Mouse (Mus musculus) CH12.LX (cell line): ENCODE results near the gene Ttll11. TPM values are rescaled to one million over a fixed set of nuclear protein-coding genes. Genes with fewer than 3 reads are reported as not detected.

Source experiments
- DNase-seq: peaks from one replicate; pipeline ENCODE4 v3.0.0-alpha.2; 2013; ENCODE audit errors: extremely low read depth
- H3K27ac ChIP-seq: 2 replicates; pipeline ENCODE4 v1.5.1; 2012; ENCODE audit warnings: low read depth, mild to moderate bottlenecking, control low read depth, moderate library complexity; ENCODE audit not compliant: insufficient read depth
- H3K27me3 ChIP-seq: replicated peaks from 2 replicates; pipeline ENCODE3; 2012; ENCODE audit warnings: inconsistent platforms
- H3K36me3 ChIP-seq, 2 experiments: replicated peaks in 1 of 2; 2 replicates each; pipeline versions ENCODE3 to v1.6.1; 2012; ENCODE audit warnings: inconsistent platforms in 1 of 2, low read length in 1 of 2, mild to moderate bottlenecking in 1 of 2, mixed read lengths in 1 of 2, moderate library complexity in 1 of 2; ENCODE audit not compliant: control insufficient read depth in 1 of 2, insufficient read depth in 1 of 2
- H3K4me1 ChIP-seq, 2 experiments: 2 replicates each; pipeline ENCODE4 v1.6.1; 2012; ENCODE audit warnings: inconsistent platforms in 1 of 2, moderate library complexity in 1 of 2; ENCODE audit not compliant: insufficient read depth in 2 of 2, control insufficient read depth in 1 of 2
- H3K4me2 ChIP-seq: 2 replicates; pipeline ENCODE4 v1.6.1; 2012; ENCODE audit warnings: low read depth, mild to moderate bottlenecking, control low read depth; ENCODE audit not compliant: poor library complexity, insufficient read depth, severe bottlenecking
- H3K4me3 ChIP-seq, 3 experiments: fragments of 150-350 bp in 1 of 3; sonication (generic) in 1 of 3; replicated peaks in 1 of 3; 2 replicates each; pipeline versions ENCODE3 to v1.5.1; 2011 to 2012; ENCODE audit warnings: low read depth in 2 of 3, low read length in 2 of 3, mild to moderate bottlenecking in 2 of 3, moderate library complexity in 2 of 3, control low read depth in 1 of 3, improper control_type of control experiment in 1 of 3, inconsistent platforms in 1 of 3, mixed read lengths in 1 of 3; ENCODE audit not compliant: poor library complexity in 1 of 3
- H3K79me2 ChIP-seq: replicated peaks from 2 replicates; pipeline ENCODE4 v1.6.1; 2012; ENCODE audit warnings: mild to moderate bottlenecking, moderate library complexity; ENCODE audit not compliant: control insufficient read depth, poor library complexity, insufficient read depth, severe bottlenecking; ENCODE audit errors: extremely low read depth
- H3K9ac ChIP-seq: 2 replicates; pipeline ENCODE4 v1.6.1; 2012; ENCODE audit warnings: low read depth, mild to moderate bottlenecking, control low read depth, moderate library complexity; ENCODE audit not compliant: insufficient read depth
- H3K9me3 ChIP-seq: replicated peaks from 2 replicates; pipeline ENCODE3; 2012; ENCODE audit warnings: low read length, inconsistent platforms, mixed read lengths
- BHLHE40 ChIP-seq: IDR thresholded peaks from 2 replicates; pipeline ENCODE4 v1.6.1; 2011; ENCODE audit warnings: mild to moderate bottlenecking, low read depth, low read length, improper control_type of control experiment
- CHD1 ChIP-seq: IDR thresholded peaks from 2 replicates; pipeline ENCODE4 v1.6.1; 2012; ENCODE audit warnings: low read depth, low read length, improper control_type of control experiment, inconsistent platforms
- CHD2 ChIP-seq: IDR thresholded peaks from 2 replicates; pipeline ENCODE4 v1.6.1; 2011; ENCODE audit warnings: low read length, improper control_type of control experiment
- E2F4 ChIP-seq: IDR thresholded peaks from 2 replicates; pipeline ENCODE4 v1.6.1; 2011; ENCODE audit warnings: low read depth, low read length, improper control_type of control experiment; ENCODE audit not compliant: insufficient replicate concordance
- ELF1 ChIP-seq: IDR thresholded peaks from 2 replicates; pipeline ENCODE4 v1.6.1; 2014; ENCODE audit warnings: low read depth, mild to moderate bottlenecking, inconsistent platforms, low read length, improper control_type of control experiment
- EP300 ChIP-seq: IDR thresholded peaks from 2 replicates; pipeline ENCODE4 v1.6.1; 2011; ENCODE audit warnings: low read length, improper control_type of control experiment
- GABPA ChIP-seq: IDR thresholded peaks from 2 replicates; pipeline ENCODE4 v1.6.1; 2012; ENCODE audit warnings: low read depth, low read length, improper control_type of control experiment, inconsistent platforms; ENCODE audit not compliant: insufficient replicate concordance
- IRF4 ChIP-seq: IDR thresholded peaks from 2 replicates; pipeline ENCODE4 v1.6.1; 2014; ENCODE audit warnings: low read depth, mild to moderate bottlenecking, inconsistent platforms, low read length, improper control_type of control experiment
- JUN ChIP-seq: IDR thresholded peaks from 2 replicates; pipeline ENCODE4 v1.6.1; 2011; ENCODE audit warnings: low read depth, mild to moderate bottlenecking, low read length, improper control_type of control experiment, moderate library complexity; ENCODE audit not compliant: insufficient read depth
- MAFK ChIP-seq: IDR thresholded peaks from 2 replicates; pipeline ENCODE4 v1.6.1; 2011; ENCODE audit warnings: low read length, improper control_type of control experiment; ENCODE audit not compliant: insufficient replicate concordance
- MAX ChIP-seq: IDR thresholded peaks from 2 replicates; pipeline ENCODE4 v1.6.1; 2011; ENCODE audit warnings: low read length, improper control_type of control experiment
- MAZ ChIP-seq: IDR thresholded peaks from 2 replicates; pipeline ENCODE4 v1.6.1; 2012; ENCODE audit warnings: low read depth, mild to moderate bottlenecking, inconsistent platforms, low read length, improper control_type of control experiment, moderate library complexity
- NELFE ChIP-seq: IDR thresholded peaks from 2 replicates; pipeline ENCODE4 v1.6.1; 2011; ENCODE audit warnings: low read depth, low read length, improper control_type of control experiment
- NRF1 ChIP-seq: IDR thresholded peaks from 2 replicates; pipeline ENCODE4 v1.6.1; 2014; ENCODE audit warnings: low read depth, mild to moderate bottlenecking, inconsistent platforms, low read length, improper control_type of control experiment, moderate library complexity
- PAX5 ChIP-seq: IDR thresholded peaks from 2 replicates; pipeline ENCODE4 v1.6.1; 2012; ENCODE audit warnings: low read length, inconsistent platforms, mixed read lengths
- POLR2A ChIP-seq: IDR thresholded peaks from 2 replicates; pipeline ENCODE4 v1.6.1; 2011; ENCODE audit warnings: low read depth, mild to moderate bottlenecking, improper control_type of control experiment, low read length
- POLR2AphosphoS2 ChIP-seq: IDR thresholded peaks from 2 replicates; pipeline ENCODE4 v1.6.1; 2011; ENCODE audit warnings: low read depth, low read length, improper control_type of control experiment
- SIN3A ChIP-seq: IDR thresholded peaks from 2 replicates; pipeline ENCODE4 v1.6.1; 2012; ENCODE audit warnings: low read length, improper control_type of control experiment, inconsistent platforms
- TBP ChIP-seq: conservative IDR thresholded peaks from 2 replicates; pipeline ENCODE4 v1.6.1; 2011; ENCODE audit warnings: low read depth, low read length, improper control_type of control experiment
- TCF12 ChIP-seq: IDR thresholded peaks from 2 replicates; pipeline ENCODE4 v1.6.1; 2014; ENCODE audit warnings: low read depth, mild to moderate bottlenecking, inconsistent platforms, low read length, improper control_type of control experiment
- UBTF ChIP-seq: IDR thresholded peaks from 2 replicates; pipeline ENCODE4 v1.6.1; 2012; ENCODE audit warnings: low read depth, mild to moderate bottlenecking, inconsistent platforms, low read length, improper control_type of control experiment, moderate library complexity
- USF1 ChIP-seq: IDR thresholded peaks from 2 replicates; pipeline ENCODE4 v1.6.1; 2014; ENCODE audit warnings: low read depth, mild to moderate bottlenecking, inconsistent platforms, low read length, improper control_type of control experiment
- USF2 ChIP-seq: conservative IDR thresholded peaks from 2 replicates; pipeline ENCODE4 v1.6.1; 2011; ENCODE audit warnings: low read depth, low read length, improper control_type of control experiment
- ZKSCAN1 ChIP-seq: IDR thresholded peaks from 2 replicates; pipeline ENCODE4 v1.6.1; 2012; ENCODE audit warnings: low read depth, inconsistent platforms, low read length, improper control_type of control experiment, borderline replicate concordance
- dilution Hi-C: fragments of 300-500 bp; cut with MboI; formaldehyde crosslinking; loops from 2 replicates; pipeline ENCODE4 v1.14.3; 2020; ENCODE audit warnings: low sequenced_read_pairs; ENCODE audit not compliant: extremely low pct_unique_long_range_greater_than_20kb, extremely low pct_ligation_motif_present
- in situ Hi-C: fragments of 300-500 bp; cut with MboI; formaldehyde crosslinking; loops from 3 replicates; pipeline ENCODE4 v1.14.3; 2019; ENCODE audit warnings: low sequenced_read_pairs, low pct_ligation_motif_present, low pct_unique_long_range_greater_than_20kb, mixed read lengths
- polyA plus RNA-seq: library from polyadenylated mRNA; unstranded; fragments of >175 nt; gene quantifications from 2 replicates; pipeline ENCODE4 v1.2.1, GENCODE M21; 2012; ENCODE audit warnings: low read depth; ENCODE audit not compliant: insufficient read length
- total RNA-seq, 2 experiments: library from RNA; depleted of rRNA; stranded (reverse); fragments of 300-350 nt in 1 of 2; fragments of >200 nt in 1 of 2; gene quantifications; 2 replicates each; pipeline ENCODE4 v1.2.3; 2012 to 2014

Gene Ttll11
- total and polyA plus RNA-seq, 3 experiments = 0.04 to 0.31 (median 0.11) TPM

GRCm38 (mm10) chr2:35851420-35852163 lies 128.1 kb downstream of the Ttll11 start:
- Histone ChIP-seq H3K9ac (no peak overlapping the region), H3K9me3 (no peaks in the 10 kb centered on the region), H3K79me2 (no peaks in the 10 kb centered on the region), H3K4me1 (peaks cover 0 to 4% of the 10 kb centered on the region in 2 experiments; a peak in 1 of 4 replicates), H3K4me2 (no peak overlapping the region), H3K4me3 (no peak overlapping the region), H3K27me3 (no peaks in the 10 kb centered on the region), H3K27ac (no peak overlapping the region), H3K36me3 (no peaks in the 10 kb centered on the region)
- in situ Hi-C loops = no loop called here
- dilution Hi-C loops = no loop called here
- no peak for DNase-seq
- TF ChIP-seq ZKSCAN1 = no peak
- TF ChIP-seq JUN = no peak
- TF ChIP-seq NELFE = no peak
- TF ChIP-seq MAZ = no peak
- no peak for TF ChIP-seq MAX
- no peak for TF ChIP-seq EP300
- TF ChIP-seq USF2 = no peak
- TF ChIP-seq GABPA = no peak
- TF ChIP-seq BHLHE40 = no peak
- TF ChIP-seq TBP = no peak
- TF ChIP-seq, all 38 proteins: peak for 0

GRCm38 (mm10) chr2:35849632-35850230 lies 130.0 kb downstream of the Ttll11 start:
- no peak for DNase-seq
- no peaks in the 10 kb centered on the region for H3K36me3 ChIP-seq
- no peak overlapping the region for H3K4me2 ChIP-seq
- in situ Hi-C loops = loop anchor here (5.0 kb wide), 1 partner anchor 58 kb away; no protein-coding TSS in a partner anchor
- no peak overlapping the region for H3K4me3 ChIP-seq
- peaks cover 0 to 9% of the 10 kb centered on the region in 2 experiments; a peak in 2 of 4 replicates for H3K4me1 ChIP-seq
- H3K9me3 ChIP-seq = no peaks in the 10 kb centered on the region
- TF ChIP-seq SIN3A (no peak), ELF1 (no peak), USF1 (no peak), IRF4 (no peak), PAX5 (no peak), UBTF (no peak), NELFE (no peak), E2F4 (no peak), CHD1 (no peak), TCF12 (no peak), POLR2AphosphoS2 (no peak), JUN (no peak), TBP (no peak), MAFK (no peak), POLR2A (no peak), CHD2 (no peak), USF2 (no peak), NRF1 (no peak)
- H3K27ac ChIP-seq = no peak overlapping the region
- H3K79me2 ChIP-seq = no peaks in the 10 kb centered on the region
- dilution Hi-C loops = no loop called here
- no peak overlapping the region for H3K9ac ChIP-seq
- H3K27me3 ChIP-seq = no peaks in the 10 kb centered on the region
